14 mouse cellular contexts compared by ENCODE assay signal in genomic region chr19:5722848-5723425, GRCm38 (mm10). TPM values are rescaled to one million over a fixed set of nuclear protein-coding genes. Genes with fewer than 3 reads are reported as not detected.
DNase-seq lines count a peak whose midpoint lies in the region; ATAC-seq and TF ChIP-seq lines count a peak whose summit lies in the region.
"Had no signal": no experiment of that assay in that cellular context is flagged by ENCODE, and none has a peak within 500 bp of the region (broad histone marks: within the 10 kb centered on the region; RNA-seq: fewer than 3 reads in every experiment).

No protein-coding gene starts in this region.

- ATAC-seq in heart, embryonic 14.5 days (ENCODE audit: insufficient number of reproducible peaks, insufficient read depth, low FRiP score, low read depth) = no peak
- peak; percentile 68 for ATAC-seq in liver, embryonic 16.5 days (ENCODE audit: low read depth)

- no peaks in the 10 kb centered on the region for H3K9me3 ChIP-seq in heart, embryonic 14.5 days (ENCODE audit: control insufficient read depth, low read length)
- no peaks in the 10 kb centered on the region for H3K9me3 ChIP-seq in erythroblast, embryonic 14.5 days (ENCODE audit: control insufficient read depth, low read length)
- H3K9me3 ChIP-seq in liver, embryonic 16.5 days (replicated peaks; ENCODE audit: control insufficient read depth, low read length) = no peaks in the 10 kb centered on the region
- H3K9me3 ChIP-seq: hindbrain, embryonic 15.5 days; lung, embryonic 15.5 days had no signal

- peaks cover 66% of the 10 kb centered on the region for H3K36me3 ChIP-seq in heart, embryonic 14.5 days (ENCODE audit: control insufficient read depth, insufficient read depth, low read length)
- H3K36me3 ChIP-seq in erythroblast, embryonic 14.5 days (ENCODE audit: control insufficient read depth) = peaks cover 87% of the 10 kb centered on the region
- peaks cover 45% of the 10 kb centered on the region for H3K36me3 ChIP-seq in liver, embryonic 16.5 days (ENCODE audit: control insufficient read depth, insufficient read depth)

- TF ChIP-seq POLR2A in bone marrow, adult 2 months (IDR thresholded peaks at IDR 0.05; ENCODE audit: borderline replicate concordance, control insufficient read depth, low read depth, low read length) = no peak; the same call in 1 of the 2 replicates

- WGBS in heart, embryonic 14.5 days = 87% methylated on average over 7 of the region's 7 CpGs
- WGBS in bone marrow, adult 2 months = 53% methylated on average over 7 of the region's 7 CpGs
- 40% methylated on average over 7 of the region's 7 CpGs for WGBS in liver, embryonic 16.5 days (ENCODE audit: insufficient replicate concordance)

- no peak for DNase-seq in heart, postnatal 10 days
- no peak for DNase-seq in urinary bladder, postnatal 4 days (ENCODE audit: low spot score in 2 of 2)
- DNase-seq in embryo, embryonic 10 days (ENCODE audit: low spot score) = no peak
- DNase-seq in layer of hippocampus, postnatal 14 days (ENCODE audit: low spot score in 2 of 2) = no peak
- DNase-seq: cerebellum, postnatal 36 days; layer of hippocampus, adult 9-11 months had no signal

- no peaks in the 10 kb centered on the region for H3K27me3 ChIP-seq in heart, embryonic 14.5 days (ENCODE audit: control insufficient read depth, insufficient read depth, low read length)
- H3K27me3 ChIP-seq in erythroblast, embryonic 14.5 days (ENCODE audit: control insufficient read depth) = no peaks in the 10 kb centered on the region; the same call in 1 of the 2 replicates
- no peaks in the 10 kb centered on the region for H3K27me3 ChIP-seq in liver, embryonic 16.5 days (ENCODE audit: control insufficient read depth, insufficient read depth, low read depth, low read length)
- H3K27me3 ChIP-seq: hindbrain, embryonic 15.5 days; lung, embryonic 15.5 days had no signal

- no peak overlapping the region for H3K4me2 ChIP-seq in heart, embryonic 14.5 days (ENCODE audit: low read length)
- H3K4me2 ChIP-seq in liver, embryonic 16.5 days (ENCODE audit: low read depth, low read length) = peak overlapping the region; percentile 93
- H3K4me2 ChIP-seq: hindbrain, embryonic 15.5 days had no signal

- no peak for TF ChIP-seq CTCF in bone marrow, adult 2 months (IDR thresholded peaks at IDR 0.05; ENCODE audit: control insufficient read depth, insufficient read depth, low read length)

- no peak overlapping the region for H3K27ac ChIP-seq in heart, embryonic 14.5 days (replicated peaks in 1 of 2; ENCODE audit: control insufficient read depth in 1 of 2, insufficient read depth in 1 of 2, low read depth in 2 of 2, low read length in 2 of 2)
- peak overlapping the region; percentile 31 for H3K27ac ChIP-seq in bone marrow, adult 2 months (ENCODE audit: control insufficient read depth, insufficient read depth, low read depth, low read length, poor library complexity)
- peak overlapping the region; percentile 98 for H3K27ac ChIP-seq in liver, embryonic 16.5 days (ENCODE audit: low read length)
- H3K27ac ChIP-seq: hindbrain, embryonic 15.5 days; lung, embryonic 15.5 days had no signal

- intact Hi-C loops in heart, postnatal 10 days (cut with DNase I) = no loop called here

- H3K9ac ChIP-seq in heart, embryonic 14.5 days (ENCODE audit: low read length) = 0 out of 2 replicates have a peak overlapping the region, but pooled peaks have one; percentile 16
- H3K9ac ChIP-seq in liver, embryonic 16.5 days (ENCODE audit: low read depth, low read length) = peak overlapping the region; percentile 98
- H3K9ac ChIP-seq: hindbrain, embryonic 15.5 days; lung, embryonic 15.5 days had no signal

- H3K4me1 ChIP-seq in heart, embryonic 14.5 days (ENCODE audit: control insufficient read depth in 2 of 2, insufficient read depth in 2 of 2, low read length in 2 of 2) = peaks cover 17 to 33% of the 10 kb centered on the region in 2 experiments; a peak in 3 of 4 replicates
- peaks cover 7% of the 10 kb centered on the region for H3K4me1 ChIP-seq in bone marrow, adult 2 months (ENCODE audit: control insufficient read depth, insufficient read depth, low read length)
- H3K4me1 ChIP-seq in erythroblast, embryonic 14.5 days (ENCODE audit: control insufficient read depth) = peaks cover 87% of the 10 kb centered on the region
- H3K4me1 ChIP-seq in liver, embryonic 16.5 days (ENCODE audit: control insufficient read depth, low read depth, low read length) = peaks cover 50% of the 10 kb centered on the region

- no peak overlapping the region for H3K4me3 ChIP-seq in heart, embryonic 14.5 days (ENCODE audit: control insufficient read depth in 1 of 2, insufficient read depth in 1 of 2, low read depth in 1 of 2, low read length in 2 of 2)
- peak overlapping the region; percentile 36 for H3K4me3 ChIP-seq in bone marrow, adult 2 months (replicated peaks; ENCODE audit: control insufficient read depth, low read depth, low read length)
- peak overlapping the region; percentile 74 for H3K4me3 ChIP-seq in erythroblast, embryonic 14.5 days (replicated peaks)
- peak overlapping the region; percentile 92 for H3K4me3 ChIP-seq in liver, embryonic 16.5 days (ENCODE audit: low read depth, low read length)
- H3K4me3 ChIP-seq: hindbrain, embryonic 15.5 days; lung, embryonic 15.5 days had no signal

RNA-seq across cellular contexts. Expression of gene Ehbp1l1, which starts 3.2 kb away (rescaled TPM):
- 66.5 and 67.1 TPM in 2 replicates for polyA plus RNA-seq in heart, embryonic 14.5 days (2014; fragmentation: Nextera tagmentation; extraction: Ambion mirVana)
- 100 to 1,000 TPM; 154 to 161 TPM for total RNA-seq in heart, postnatal 10 days (2021)
- polyA plus RNA-seq in bone marrow, adult 2 months (2011; ENCODE audit: insufficient read depth, insufficient read length, low replicate concordance, missing spikeins) = 130 and 224 TPM in 2 replicates
- polyA plus RNA-seq in erythroblast, embryonic 14.5 days (2012) = 88.4 and 106 TPM in 2 replicates
- polyA plus RNA-seq in liver, embryonic 16.5 days (2015; fragmentation: Nextera tagmentation; extraction: Ambion mirVana) = 104 and 105 TPM in 2 replicates
- 10 to 100 TPM; 15.6 to 20.1 TPM for total RNA-seq in layer of hippocampus, postnatal 14 days (2021)

RNA-seq across cellular contexts. Expression of gene Fam89b, which starts 6.5 kb away (rescaled TPM):
- polyA plus RNA-seq in heart, embryonic 14.5 days (2014; fragmentation: Nextera tagmentation; extraction: Ambion mirVana) = 86.1 and 89.5 TPM in 2 replicates
- total RNA-seq in heart, postnatal 10 days (2021) = 10 to 100 TPM; 44.0 to 47.7 TPM
- polyA plus RNA-seq in bone marrow, adult 2 months (2011; ENCODE audit: insufficient read depth, insufficient read length, low replicate concordance, missing spikeins) = 33.5 and 37.8 TPM in 2 replicates
- polyA plus RNA-seq in erythroblast, embryonic 14.5 days (2012) = 33.0 and 41.0 TPM in 2 replicates
- 29.7 and 32.5 TPM in 2 replicates for polyA plus RNA-seq in liver, embryonic 16.5 days (2015; fragmentation: Nextera tagmentation; extraction: Ambion mirVana)
- total RNA-seq in layer of hippocampus, postnatal 14 days (2021) = 10 to 100 TPM; 32.1 to 41.1 TPM

RNA-seq across cellular contexts. Expression of gene Ltbp3, which starts 17.8 kb away (rescaled TPM):
- 35.7 and 39.0 TPM in 2 replicates for polyA plus RNA-seq in heart, embryonic 14.5 days (2014; fragmentation: Nextera tagmentation; extraction: Ambion mirVana)
- total RNA-seq in heart, postnatal 10 days (2021) = 10 to 100 TPM; 77.0 to 79.2 TPM
- 10.5 and 13.4 TPM in 2 replicates for polyA plus RNA-seq in bone marrow, adult 2 months (2011; ENCODE audit: insufficient read depth, insufficient read length, low replicate concordance, missing spikeins)
- polyA plus RNA-seq in erythroblast, embryonic 14.5 days (2012) = 0.06 and 0.09 TPM in 2 replicates
- polyA plus RNA-seq in liver, embryonic 16.5 days (2015; fragmentation: Nextera tagmentation; extraction: Ambion mirVana) = 0.74 and 4.6 TPM in 2 replicates
- 10 to 100 TPM; 24.7 to 32.7 TPM for total RNA-seq in layer of hippocampus, postnatal 14 days (2021)

RNA-seq across cellular contexts. Expression of gene Kcnk7, which starts 18.8 kb away (rescaled TPM):
- 0.26 and 0.27 TPM in 2 replicates for polyA plus RNA-seq in heart, embryonic 14.5 days (2014; fragmentation: Nextera tagmentation; extraction: Ambion mirVana)
- not detected for total RNA-seq in heart, postnatal 10 days (2021)
- not detected in 2 replicates for polyA plus RNA-seq in bone marrow, adult 2 months (2011; ENCODE audit: insufficient read depth, insufficient read length, low replicate concordance, missing spikeins)
- 0.04 and 0.06 TPM in 2 replicates for polyA plus RNA-seq in erythroblast, embryonic 14.5 days (2012)
- 0.14 TPM in 2 replicates for polyA plus RNA-seq in liver, embryonic 16.5 days (2015; fragmentation: Nextera tagmentation; extraction: Ambion mirVana)
- total RNA-seq in layer of hippocampus, postnatal 14 days (2021) = not detected
- total RNA-seq: left cerebral cortex, postnatal 36 days had no signal
- polyA plus RNA-seq: neural tube, embryonic 11.5 days had no signal

RNA-seq across cellular contexts. Expression of gene Pcnx3, which starts 34.2 kb away (rescaled TPM):
- 15.3 and 17.3 TPM in 2 replicates for polyA plus RNA-seq in heart, embryonic 14.5 days (2014; fragmentation: Nextera tagmentation; extraction: Ambion mirVana)
- total RNA-seq in heart, postnatal 10 days (2021) = 10 to 100 TPM; 34.7 to 37.9 TPM
- polyA plus RNA-seq in bone marrow, adult 2 months (2011; ENCODE audit: insufficient read depth, insufficient read length, low replicate concordance, missing spikeins) = 43.5 and 99.7 TPM in 2 replicates
- 43.8 and 46.7 TPM in 2 replicates for polyA plus RNA-seq in erythroblast, embryonic 14.5 days (2012)
- 8.2 and 9.7 TPM in 2 replicates for polyA plus RNA-seq in liver, embryonic 16.5 days (2015; fragmentation: Nextera tagmentation; extraction: Ambion mirVana)
- 10 to 100 TPM; 66.3 to 72.2 TPM for total RNA-seq in layer of hippocampus, postnatal 14 days (2021)

Comparison
In these comparisons a context has a peak if more than half of its experiments do, and no peak if none do; other contexts are left out.
1. H3K27ac ChIP-seq: peak in bone marrow, adult 2 months (single experiment) and liver, embryonic 16.5 days (single experiment); none in heart, embryonic 14.5 days (0 of 2).
2. H3K4me3 ChIP-seq: peak in bone marrow, adult 2 months (single experiment), erythroblast, embryonic 14.5 days (single experiment) and liver, embryonic 16.5 days (single experiment); none in heart, embryonic 14.5 days (0 of 2).